Mouse (Mus musculus) cerebellum, adult 11 months (tissue): ENCODE data around the gene Gm5458.
"Not testable (repeated sequence)": the region's sequence is repeated elsewhere in the genome, so short reads cannot be mapped to it uniquely, and the experiment has no call there.

Source experiments
- DNase-seq: peaks from one replicate; pipeline ENCODE4 v3.0.0; 2022

Gene Gm5458

GRCm38 (mm10) chr14:19602481-19602880 lies at the start of gene Gm5458:
TSS of gene Gm5458 (minus strand) at chr14:19602581.
- not testable (repeated sequence) for DNase-seq

- no peak for DNase-seq
These were observed 43.9 kb upstream of the Gm5458 start for GRCm38 (mm10) chr14:19646232-19646631.

DNA sequence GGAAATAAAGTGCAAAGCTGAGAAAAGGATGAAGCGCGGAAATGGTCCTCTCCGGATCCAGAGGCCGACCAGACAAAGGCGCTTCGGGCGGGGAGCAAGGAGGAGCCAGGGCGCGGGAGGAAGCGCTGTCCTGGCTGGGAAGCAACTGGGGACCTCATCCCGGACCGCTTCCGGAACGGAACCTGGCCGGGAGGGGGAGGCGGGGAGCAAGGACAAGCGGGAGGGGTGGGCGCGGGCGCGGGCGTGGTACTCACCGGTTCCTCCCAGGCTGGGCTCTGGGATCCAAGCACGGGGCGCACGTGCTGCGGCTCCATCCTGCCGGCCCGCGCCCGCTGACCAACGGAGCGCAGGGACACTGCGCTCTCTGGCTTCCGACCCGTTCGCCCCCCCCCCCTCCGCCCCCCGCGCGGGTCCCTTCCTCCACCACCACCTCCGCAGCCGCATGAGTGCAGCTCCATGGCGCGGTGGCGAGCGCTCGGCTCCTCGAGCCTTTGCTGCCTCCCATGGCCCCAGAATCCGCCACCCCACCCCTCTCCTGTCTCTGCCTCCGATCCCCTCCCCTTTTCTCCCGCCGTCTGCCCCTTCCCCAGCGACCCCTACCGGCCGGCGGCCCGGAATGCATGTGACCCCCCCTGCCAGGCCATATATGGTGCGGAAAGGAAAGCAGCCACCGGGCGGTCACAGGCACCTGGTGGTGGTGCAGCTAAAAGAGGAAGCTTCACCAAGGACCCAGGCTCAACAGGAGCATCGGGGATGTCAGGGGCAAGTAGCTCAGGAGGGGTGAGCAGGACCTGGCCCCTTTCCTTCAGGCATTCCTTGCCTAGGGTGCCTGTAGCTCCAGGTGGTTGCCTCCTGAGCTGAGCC lies 17.3 kb downstream of the Gm5458 start, which contains the start of gene Gm2237:
Gene Gm2237 (minus strand): TSS at position 332 of the 864 bp plus-strand sequence.
- not testable (repeated sequence) for DNase-seq

- DNase-seq: not testable (repeated sequence)
These were observed 52.5 kb downstream of the Gm5458 start, which contains the start of gene Gm2244 for GRCm38 (mm10) chr14:19549863-19550262. TSS of gene Gm2244 (minus strand) at chr14:19549963.
